Mouse (Mus musculus): ENCODE results near the gene Tnnc1.

DNA sequence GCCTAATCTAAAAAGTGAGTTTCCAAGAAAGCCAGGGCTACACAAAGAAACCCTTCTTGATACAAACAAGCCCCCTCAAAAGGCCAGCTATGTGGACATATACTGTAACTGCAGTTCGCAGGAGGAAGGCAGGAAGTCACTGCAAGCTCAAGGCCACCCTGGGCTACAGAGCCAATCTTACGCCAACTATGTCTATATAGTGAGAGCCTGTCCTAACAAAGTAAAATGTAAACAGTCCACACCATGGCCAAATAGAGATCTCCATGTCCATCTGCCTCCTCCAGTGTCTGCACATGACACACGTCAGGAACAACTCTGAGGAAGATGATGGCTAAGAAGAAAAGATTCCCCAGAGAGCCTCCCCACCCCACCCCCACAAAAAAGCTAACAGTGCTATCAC is 8.1 kb upstream of the Tnnc1 start:
- no peak for TF ChIP-seq GATA1 (IDR thresholded peaks at IDR 0.05; ENCODE audit: borderline replicate concordance, low read length)
- TF ChIP-seq FLI1 (IDR thresholded peaks at IDR 0.05; ENCODE audit: low read length), result no peak
